Mouse (Mus musculus): Measurements from ENCODE around the gene Chrna3. TPM values are rescaled to one million over a fixed set of nuclear protein-coding genes. Genes with fewer than 3 reads are reported as not detected.

Gene Chrna3
- polyA plus RNA-seq, 2 experiments: not detected

- no peaks in the 10 kb centered on the region for H3K4me1 ChIP-seq (replicated peaks; ENCODE audit: control insufficient read depth in 2 of 2, insufficient read depth in 2 of 2, low read length in 1 of 2)
- H3K9ac ChIP-seq (replicated peaks): no peak overlapping the region
- DNase-seq (ENCODE audit: low read depth in 3 of 3, low spot score in 3 of 3): no peak
- no peak overlapping the region for H3K27ac ChIP-seq
- H3K9me3 ChIP-seq (ENCODE audit: control insufficient read depth, low read length): no peaks in the 10 kb centered on the region
- H3K4me3 ChIP-seq (ENCODE audit: insufficient read depth in 1 of 2, low read depth in 2 of 2, low read length in 2 of 2): no peak overlapping the region
- TF ChIP-seq CTCF (IDR thresholded peaks at IDR 0.05; ENCODE audit: low read depth): no peak
- TF ChIP-seq EP300 (IDR thresholded peaks at IDR 0.05; ENCODE audit: low read depth): no peak
- H3K27me3 ChIP-seq (ENCODE audit: control insufficient read depth, insufficient read depth, low read length): no peaks in the 10 kb centered on the region
- WGBS (ENCODE audit: insufficient replicate concordance): 50% methylated on average over 2 of the region's 2 CpGs
- H3K36me3 ChIP-seq (replicated peaks; ENCODE audit: control insufficient read depth, insufficient read depth, low read depth): no peaks in the 10 kb centered on the region
- no peak overlapping the region for H3K4me2 ChIP-seq (ENCODE audit: low read depth)
- no peak for ATAC-seq (ENCODE audit: insufficient read depth)
These were observed 29.1 kb upstream of the Chrna3 start for GRCm38 (mm10) chr9:55055386-55055930.

DNA sequence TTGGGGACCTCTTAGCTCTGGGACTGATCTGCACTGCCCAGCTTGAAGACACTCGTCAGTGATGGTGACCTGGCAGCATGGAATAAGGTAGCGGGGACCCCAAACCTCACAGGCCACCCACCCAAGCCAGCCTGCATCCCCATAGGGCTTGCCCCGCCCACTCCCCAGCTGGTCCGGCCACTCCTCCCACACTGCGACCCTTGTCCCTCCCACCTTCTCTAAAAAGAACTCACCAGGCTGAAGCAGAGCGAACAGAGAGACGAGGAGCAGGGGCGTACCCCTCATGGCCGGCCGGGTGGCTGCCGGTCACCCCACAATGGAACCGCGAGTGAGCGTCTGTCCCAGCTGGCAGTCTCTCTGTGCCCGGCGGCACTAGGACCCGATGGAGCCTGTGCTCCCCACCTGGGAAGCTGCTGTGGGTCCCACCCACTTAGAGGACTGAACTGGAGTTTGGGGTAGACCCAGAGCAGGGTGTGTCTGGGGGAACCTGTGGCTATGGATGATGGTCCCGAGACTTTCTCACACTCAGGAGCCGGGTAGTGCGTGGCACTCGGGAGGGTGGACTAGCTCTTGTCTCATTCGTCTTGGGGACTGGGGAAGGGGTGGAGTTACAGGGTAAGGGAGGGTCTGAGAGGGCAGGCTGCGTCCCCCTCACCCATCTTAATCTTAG, 22.0 kb upstream of the Chrna3 start, which contains the start of gene Chrnb4:
TSS of gene Chrnb4 (minus strand) at position 569 of the 670 bp plus-strand sequence.
- DNase-seq (ENCODE audit: low read depth in 3 of 3, low spot score in 3 of 3) (no peak), ATAC-seq (ENCODE audit: insufficient read depth) (no peak)
- Histone ChIP-seq H3K4me1 (replicated peaks; ENCODE audit: control insufficient read depth in 2 of 2, insufficient read depth in 2 of 2, low read length in 1 of 2) (no peaks in the 10 kb centered on the region), H3K27ac (no peak within 1 kb of the TSS), H3K9me3 (ENCODE audit: control insufficient read depth, low read length) (no peaks in the 10 kb centered on the region), H3K9ac (replicated peaks) (no peak within 1 kb of the TSS), H3K36me3 (replicated peaks; ENCODE audit: control insufficient read depth, insufficient read depth, low read depth) (no peaks in the 10 kb centered on the region), H3K27me3 (ENCODE audit: control insufficient read depth, insufficient read depth, low read length) (no peaks in the 10 kb centered on the region; the same call in 1 of the 2 replicates), H3K4me3 (ENCODE audit: insufficient read depth in 1 of 2, low read depth in 2 of 2, low read length in 2 of 2) (peak within 1 kb of the TSS; percentile 25 to 37), H3K4me2 (ENCODE audit: low read depth) (peak within 1 kb of the TSS; percentile 48)
- 1% methylated on average over 23 of the region's 23 CpGs for WGBS (ENCODE audit: insufficient replicate concordance)
- TF ChIP-seq CTCF (IDR thresholded peaks at IDR 0.05; ENCODE audit: low read depth): no peak
- no peak for TF ChIP-seq EP300 (IDR thresholded peaks at IDR 0.05; ENCODE audit: low read depth)

DNA sequence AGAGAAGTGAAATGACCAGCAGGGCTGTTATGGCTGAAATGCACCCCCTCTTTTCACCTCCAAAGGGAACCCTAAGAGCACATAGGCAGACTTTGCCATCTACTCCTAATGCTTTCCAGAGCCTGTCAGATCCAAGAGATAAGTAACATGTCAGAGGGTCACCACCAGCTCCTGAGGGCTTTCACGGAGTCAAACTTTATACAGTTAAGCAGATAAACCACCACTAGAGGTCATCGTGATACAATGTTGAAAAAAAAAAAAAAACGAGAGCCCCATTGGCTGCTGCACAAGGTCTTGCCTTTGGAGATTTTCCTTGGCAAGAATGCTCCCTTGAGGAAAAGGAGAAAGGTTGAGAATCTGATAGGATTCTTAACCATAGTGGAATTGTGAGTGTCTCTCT, 20.4 kb upstream of the Chrna3 start:
- H3K9me3 ChIP-seq (ENCODE audit: control insufficient read depth, low read length): no peaks in the 10 kb centered on the region
- ATAC-seq (ENCODE audit: insufficient read depth) (no peak), DNase-seq (ENCODE audit: low read depth in 3 of 3, low spot score in 3 of 3) (no peak)
- H3K9ac ChIP-seq (replicated peaks): no peak overlapping the region
- no peaks in the 10 kb centered on the region; the same call in 1 of the 2 replicates for H3K27me3 ChIP-seq (ENCODE audit: control insufficient read depth, insufficient read depth, low read length)
- no peaks in the 10 kb centered on the region for H3K36me3 ChIP-seq (replicated peaks; ENCODE audit: control insufficient read depth, insufficient read depth, low read depth)
- peak; percentile 17; the same call in 1 of the 2 replicates for TF ChIP-seq CTCF (IDR thresholded peaks at IDR 0.05; ENCODE audit: low read depth)
- no peak for TF ChIP-seq EP300 (IDR thresholded peaks at IDR 0.05; ENCODE audit: low read depth)
- 0% methylated on average over 3 of the region's 3 CpGs for WGBS (ENCODE audit: insufficient replicate concordance)
- H3K4me1 ChIP-seq (replicated peaks; ENCODE audit: control insufficient read depth in 2 of 2, insufficient read depth in 2 of 2, low read length in 1 of 2): no peaks in the 10 kb centered on the region
- H3K4me3 ChIP-seq (ENCODE audit: insufficient read depth in 1 of 2, low read depth in 2 of 2, low read length in 2 of 2): no peak overlapping the region
- H3K4me2 ChIP-seq (ENCODE audit: low read depth): no peak overlapping the region
- H3K27ac ChIP-seq: no peak overlapping the region

- 55% methylated on average over 2 of the region's 2 CpGs for WGBS (ENCODE audit: insufficient replicate concordance)
- no peak for DNase-seq (ENCODE audit: low read depth in 3 of 3, low spot score in 3 of 3)
- no peak overlapping the region for H3K4me2 ChIP-seq (ENCODE audit: low read depth)
- H3K27me3 ChIP-seq (ENCODE audit: control insufficient read depth, insufficient read depth, low read length): no peaks in the 10 kb centered on the region; the same call in 1 of the 2 replicates
- no peaks in the 10 kb centered on the region for H3K36me3 ChIP-seq (replicated peaks; ENCODE audit: control insufficient read depth, insufficient read depth, low read depth)
- TF ChIP-seq EP300 (IDR thresholded peaks at IDR 0.05; ENCODE audit: low read depth): no peak
- no peak for TF ChIP-seq CTCF (IDR thresholded peaks at IDR 0.05; ENCODE audit: low read depth)
- no peak for ATAC-seq (ENCODE audit: insufficient read depth)
- no peaks in the 10 kb centered on the region for H3K9me3 ChIP-seq (ENCODE audit: control insufficient read depth, low read length)
- H3K9ac ChIP-seq (replicated peaks): no peak overlapping the region
- no peaks in the 10 kb centered on the region for H3K4me1 ChIP-seq (replicated peaks; ENCODE audit: control insufficient read depth in 2 of 2, insufficient read depth in 2 of 2, low read length in 1 of 2)
- no peak overlapping the region for H3K4me3 ChIP-seq (ENCODE audit: insufficient read depth in 1 of 2, low read depth in 2 of 2, low read length in 2 of 2)
- H3K27ac ChIP-seq: no peak overlapping the region
These were observed 18.6 kb upstream of the Chrna3 start for GRCm38 (mm10) chr9:55045001-55045400.

DNA sequence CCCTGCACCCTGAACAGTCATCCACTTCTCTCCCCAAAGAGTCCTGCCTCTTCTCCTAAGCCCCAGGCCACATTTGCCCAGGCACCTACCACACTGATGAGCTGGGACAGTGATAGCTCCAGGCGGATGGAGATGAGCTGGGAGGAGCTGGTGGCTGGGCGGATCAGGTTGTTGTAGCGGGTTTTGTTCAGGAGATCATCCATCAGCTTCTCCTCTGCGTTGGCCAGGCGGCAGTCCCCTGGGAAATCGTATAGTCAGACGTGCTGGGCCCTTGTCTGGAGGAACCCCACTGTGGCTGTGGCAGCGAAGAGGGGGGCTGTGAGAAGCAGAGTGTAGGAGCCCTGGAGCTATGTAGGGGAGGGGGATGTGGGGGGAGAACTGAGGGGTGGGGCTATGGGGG, 17.3 kb upstream of the Chrna3 start:
- no peak for DNase-seq (ENCODE audit: low read depth in 3 of 3, low spot score in 3 of 3)
- TF ChIP-seq EP300 (IDR thresholded peaks at IDR 0.05; ENCODE audit: low read depth): no peak
- no peak for TF ChIP-seq CTCF (IDR thresholded peaks at IDR 0.05; ENCODE audit: low read depth)
- no peak overlapping the region for H3K4me2 ChIP-seq (ENCODE audit: low read depth)
- H3K9me3 ChIP-seq (ENCODE audit: control insufficient read depth, low read length): no peaks in the 10 kb centered on the region
- no peaks in the 10 kb centered on the region for H3K4me1 ChIP-seq (replicated peaks; ENCODE audit: control insufficient read depth in 2 of 2, insufficient read depth in 2 of 2, low read length in 1 of 2)
- no peak for ATAC-seq (ENCODE audit: insufficient read depth)
- no peak overlapping the region for H3K27ac ChIP-seq
- H3K4me3 ChIP-seq (ENCODE audit: insufficient read depth in 1 of 2, low read depth in 2 of 2, low read length in 2 of 2): no peak overlapping the region
- no peak overlapping the region for H3K9ac ChIP-seq (replicated peaks)
- H3K27me3 ChIP-seq (ENCODE audit: control insufficient read depth, insufficient read depth, low read length): no peaks in the 10 kb centered on the region; the same call in 1 of the 2 replicates
- WGBS (ENCODE audit: insufficient replicate concordance): 31% methylated on average over 8 of the region's 8 CpGs
- no peaks in the 10 kb centered on the region for H3K36me3 ChIP-seq (replicated peaks; ENCODE audit: control insufficient read depth, insufficient read depth, low read depth)

Measured in liver, embryonic 14.5 days (tissue).